Mouse (Mus musculus) ovary, adult 18-20 months (tissue): Measurements from ENCODE around the gene Grip1.

Experiments
- DNase-seq: peaks from one replicate; pipeline ENCODE4 v3.0.0; 2022; ENCODE audit warnings: low spot score, mixed read lengths

Grip1 gene

DNA sequence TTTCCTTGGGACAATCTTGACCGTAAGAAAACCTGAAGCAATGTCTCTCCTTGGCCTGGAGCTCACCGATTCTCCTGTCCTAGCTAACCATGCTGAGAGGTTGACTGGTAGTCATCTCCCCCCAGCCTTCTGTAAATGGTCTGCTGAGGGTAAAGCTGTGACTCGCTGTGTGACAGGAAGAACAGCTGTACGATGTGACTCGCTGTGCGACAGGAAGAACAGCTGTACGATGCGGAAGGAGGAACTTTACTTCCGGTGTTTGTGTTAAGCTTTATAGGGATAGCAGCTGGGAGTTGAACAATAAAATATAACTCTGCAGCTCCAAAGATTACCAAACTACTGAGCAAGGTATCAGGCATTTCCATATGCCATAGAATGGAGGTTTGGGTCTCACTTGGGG is 119.5 kb downstream of the Grip1 start:
- no peak for DNase-seq

DNA sequence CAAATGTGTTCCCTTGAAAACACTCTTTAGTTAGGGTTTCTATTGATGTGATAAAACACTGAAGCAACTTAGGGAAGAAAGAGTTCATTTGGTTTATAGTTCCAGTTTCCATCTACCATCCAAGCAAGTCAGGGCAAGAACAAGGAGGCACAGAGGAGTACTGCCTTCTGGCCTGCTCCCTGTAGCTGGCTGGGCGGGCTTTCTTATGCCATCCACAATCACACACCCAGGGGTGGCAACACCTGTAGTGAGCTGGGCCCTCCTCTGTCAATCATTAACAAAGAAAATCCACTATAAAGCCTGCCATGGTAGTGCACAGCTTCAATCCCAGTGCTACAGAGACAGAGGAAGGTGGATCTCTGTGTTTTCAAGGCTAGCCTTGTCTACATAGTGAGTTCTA is 122.2 kb downstream of the Grip1 start:
- DNase-seq = no peak

DNA sequence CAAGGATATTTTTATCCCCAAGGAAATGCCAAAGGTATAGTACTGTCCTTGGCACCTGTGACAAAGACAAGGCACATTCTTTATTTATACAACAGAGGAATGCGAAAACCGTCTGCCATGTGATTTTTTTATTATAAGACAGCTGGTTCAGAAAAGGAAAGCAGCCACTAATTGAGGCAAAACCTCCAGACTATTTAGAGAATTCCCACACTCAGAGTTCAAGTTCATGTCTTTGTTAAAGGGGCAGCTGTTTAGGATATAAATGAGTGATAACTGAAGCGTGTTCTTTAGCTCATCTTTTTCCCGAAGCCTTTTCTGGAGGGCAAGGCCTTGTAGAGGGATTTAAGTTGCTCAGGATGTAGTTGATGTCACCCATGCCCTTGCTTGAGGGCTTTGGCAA is 126.4 kb downstream of the Grip1 start:
- DNase-seq = no peak

DNA sequence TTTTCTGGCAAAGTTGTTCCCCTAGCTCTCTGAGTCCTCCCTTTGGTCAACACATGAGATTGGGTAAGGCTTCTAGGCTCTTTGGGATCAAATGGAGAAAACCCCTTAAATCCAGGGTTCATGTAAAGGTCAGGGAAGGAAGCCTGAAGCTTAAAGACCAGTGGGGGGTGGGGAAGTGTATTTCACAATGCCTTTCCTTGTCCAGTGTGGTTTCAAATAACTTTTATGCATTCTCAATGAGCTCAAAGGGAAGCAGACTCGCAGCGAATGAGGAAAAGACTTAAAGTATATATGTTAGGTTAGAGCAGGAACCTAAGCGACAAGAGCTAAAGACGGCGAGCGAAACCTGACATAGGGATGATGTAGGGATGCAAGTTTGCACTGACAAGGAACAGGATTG is 131.0 kb downstream of the Grip1 start:
- no peak for DNase-seq

DNA sequence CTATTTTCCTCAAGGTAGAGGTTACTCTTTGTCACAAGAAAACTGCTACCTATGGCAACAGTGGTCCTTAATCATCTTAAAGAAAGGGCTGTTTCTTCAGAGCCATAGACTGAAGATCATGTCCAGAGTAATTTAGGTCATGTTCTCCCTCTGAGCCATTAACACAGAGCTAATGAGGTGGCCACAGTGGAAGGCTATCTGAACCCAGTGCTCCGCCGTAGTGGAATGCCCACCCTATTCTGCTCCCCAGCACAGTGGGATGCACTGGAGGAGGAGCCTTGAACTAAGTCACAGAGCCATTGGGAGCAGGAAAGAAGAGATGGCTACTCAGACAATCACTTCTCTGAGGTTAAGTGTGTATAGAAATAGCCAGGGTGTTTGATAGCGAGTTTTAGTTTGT is 133.3 kb downstream of the Grip1 start:
- DNase-seq = no peak

DNA sequence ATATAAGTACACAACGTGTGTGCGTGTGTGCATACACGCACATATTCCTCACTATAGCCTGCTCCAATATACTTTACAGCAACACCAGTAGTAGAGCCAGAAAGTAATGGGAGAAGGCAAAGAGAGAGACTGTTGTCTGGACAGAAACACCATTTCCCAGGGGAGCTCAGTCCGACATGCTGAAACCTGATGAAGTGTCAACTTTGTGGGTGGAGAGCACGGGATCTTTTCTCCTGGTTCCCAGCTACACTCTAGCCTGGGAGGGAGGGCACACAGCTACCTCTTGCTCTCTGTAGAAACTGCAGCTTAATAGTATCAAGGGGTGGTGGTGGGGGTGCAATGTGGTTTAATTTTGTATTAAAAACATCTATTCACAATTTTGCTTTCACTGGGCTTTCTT is 143.2 kb downstream of the Grip1 start:
- no peak for DNase-seq

DNA sequence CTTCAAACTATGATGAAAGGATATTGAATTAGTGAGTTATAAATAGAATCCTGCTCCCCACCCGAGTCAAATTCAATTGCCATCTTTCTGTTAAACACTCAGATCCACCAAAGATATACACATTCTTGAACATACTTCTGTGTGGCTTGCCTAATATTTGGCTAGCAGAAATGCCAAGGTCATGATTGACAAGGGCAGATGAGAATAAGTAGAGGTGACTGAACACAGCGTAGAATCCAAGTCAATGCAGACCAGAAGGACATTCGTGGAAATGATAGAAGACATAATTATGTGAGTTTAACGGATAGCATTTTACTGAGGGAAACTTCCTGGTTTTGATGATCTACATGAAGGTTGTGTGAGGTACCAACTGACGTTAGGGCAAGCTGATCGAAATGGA is 153.9 kb downstream of the Grip1 start:
- DNase-seq = no peak

DNA sequence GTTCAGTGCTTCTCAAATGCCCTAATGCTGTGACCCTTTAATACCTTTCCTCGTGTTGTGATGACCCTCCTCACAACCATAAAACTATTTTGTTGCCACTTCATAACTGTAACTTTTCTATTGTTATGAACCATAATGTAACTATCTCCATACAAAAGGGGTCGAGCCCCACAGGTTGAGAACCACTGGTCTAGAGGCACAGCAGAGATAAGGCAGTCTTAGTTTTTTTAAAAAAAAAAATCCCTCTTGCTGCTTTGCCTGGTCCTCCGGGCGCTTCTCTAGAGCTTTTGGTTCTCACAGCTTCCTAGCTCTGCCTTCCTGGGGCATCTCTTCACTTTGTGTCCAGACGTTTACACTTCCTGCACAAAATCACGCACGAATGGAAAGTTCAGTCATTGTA is 155.4 kb downstream of the Grip1 start:
- no peak for DNase-seq

DNA sequence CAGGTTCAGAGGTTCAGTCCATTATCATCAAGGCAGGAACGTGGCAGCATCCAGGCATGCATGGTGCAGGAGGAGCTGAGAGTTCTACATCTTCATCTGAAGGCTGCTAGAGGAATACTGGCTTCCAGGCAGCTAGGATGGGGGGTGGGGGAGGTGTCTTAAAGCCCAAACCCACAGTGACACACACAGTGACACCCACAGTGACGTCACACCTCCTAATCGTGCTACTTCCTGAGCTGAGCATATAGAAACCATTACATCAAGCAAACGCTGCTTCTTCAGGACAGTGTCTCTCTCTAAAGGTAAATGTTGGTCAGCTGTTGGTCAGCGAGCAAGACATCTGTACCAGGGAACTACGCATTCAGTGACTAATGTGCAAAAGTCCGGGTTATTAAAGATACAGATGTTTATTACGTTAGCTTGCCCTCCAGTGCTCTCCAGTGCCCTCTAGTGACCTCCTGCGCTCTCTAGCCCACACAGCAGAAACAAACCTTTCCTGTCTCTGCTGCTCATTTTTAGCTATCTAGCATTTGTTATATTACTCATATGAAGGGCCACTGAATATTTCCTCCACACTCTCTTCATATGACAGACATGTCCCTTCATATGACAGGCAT is 156.8 kb downstream of the Grip1 start:
- DNase-seq = no peak

DNA sequence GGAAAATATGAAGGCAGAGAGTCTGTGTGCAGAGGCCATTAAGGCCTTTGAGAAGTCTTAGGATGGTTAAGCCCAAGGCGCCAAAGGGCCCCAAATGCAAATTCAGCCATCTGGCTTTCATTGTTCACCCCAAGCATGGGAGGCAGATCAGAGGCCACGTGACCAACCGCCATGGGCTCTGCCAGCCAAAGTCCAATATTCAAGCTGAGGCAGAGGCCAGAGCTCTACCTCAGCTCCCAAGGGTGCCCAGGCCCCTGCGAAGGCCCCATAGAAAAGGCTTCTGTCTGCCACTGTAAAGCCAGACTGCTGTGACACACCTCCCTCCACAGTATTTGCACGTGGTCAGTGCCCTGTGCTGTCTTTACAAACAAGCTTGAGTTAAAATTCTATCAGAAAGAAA is 158.4 kb downstream of the Grip1 start:
- no peak for DNase-seq

DNA sequence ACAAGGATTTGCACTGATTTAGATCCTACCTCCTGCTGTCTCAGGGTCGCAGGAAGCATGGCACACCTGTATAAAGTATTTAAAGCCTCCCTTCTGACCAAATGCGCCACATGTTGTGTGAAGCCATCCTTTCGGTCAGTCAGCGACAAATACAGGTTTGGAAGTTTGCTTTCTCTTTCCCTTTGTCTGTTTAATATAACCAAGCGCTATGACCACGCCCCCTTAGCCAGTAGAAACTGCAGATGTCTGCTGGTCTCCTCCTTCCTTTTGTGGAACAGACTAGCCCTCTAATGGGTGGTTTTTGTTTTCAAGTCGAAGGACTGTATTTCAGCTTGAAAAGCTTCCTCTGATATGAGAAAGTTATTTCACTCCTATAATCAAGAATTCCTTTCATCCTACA is 161.1 kb downstream of the Grip1 start:
- no peak for DNase-seq

DNA sequence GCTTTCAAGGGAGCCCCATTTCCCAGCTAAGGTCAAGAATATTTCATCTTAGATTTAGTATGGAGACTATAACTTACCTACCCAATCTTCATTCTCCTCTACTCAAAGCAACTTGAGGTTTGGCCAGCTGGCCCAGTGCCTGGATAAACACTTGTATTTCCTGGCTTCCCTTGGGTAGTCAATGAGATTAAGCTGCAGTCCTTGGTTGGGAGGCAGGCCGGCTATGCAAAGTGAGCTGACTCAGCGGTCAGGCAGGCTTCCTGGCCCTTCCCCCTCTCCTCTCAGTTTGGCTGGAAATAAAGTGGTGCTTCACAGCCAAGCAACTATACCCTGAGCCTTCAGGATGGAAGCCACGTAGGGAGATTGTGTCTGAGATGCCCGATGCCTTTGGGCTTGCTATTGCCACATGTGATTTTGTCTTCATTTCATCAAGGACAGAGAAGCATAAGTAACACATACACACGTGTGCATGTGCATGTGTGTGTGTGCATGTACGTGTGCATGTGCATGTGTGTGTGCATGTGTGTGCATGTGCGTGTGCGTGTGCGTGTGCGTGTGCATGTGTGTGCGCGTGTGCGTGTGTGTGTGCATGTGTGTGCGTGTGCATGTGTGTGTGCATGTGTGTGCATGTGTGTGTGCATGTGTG is 161.7 kb downstream of the Grip1 start:
- DNase-seq = peak; percentile 70

DNA sequence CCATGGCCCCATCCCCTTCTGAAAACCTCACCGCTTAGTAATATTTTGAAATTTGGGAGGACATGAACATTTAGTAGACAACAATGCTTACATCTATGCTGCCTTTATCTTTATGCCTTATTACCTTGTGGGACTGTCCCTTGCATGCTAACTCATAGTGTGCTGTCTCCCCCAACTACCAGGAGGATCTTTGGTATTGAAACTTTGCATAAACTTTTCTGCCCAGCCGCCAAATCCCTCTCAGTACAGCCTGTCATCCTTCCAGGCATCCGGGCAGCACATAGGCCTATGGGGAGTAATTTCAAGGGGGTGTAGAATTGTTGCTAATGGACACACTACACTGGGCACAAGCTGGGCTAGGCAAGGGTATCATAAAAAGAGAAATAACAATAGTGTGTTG is 162.4 kb downstream of the Grip1 start:
- DNase-seq = no peak

DNA sequence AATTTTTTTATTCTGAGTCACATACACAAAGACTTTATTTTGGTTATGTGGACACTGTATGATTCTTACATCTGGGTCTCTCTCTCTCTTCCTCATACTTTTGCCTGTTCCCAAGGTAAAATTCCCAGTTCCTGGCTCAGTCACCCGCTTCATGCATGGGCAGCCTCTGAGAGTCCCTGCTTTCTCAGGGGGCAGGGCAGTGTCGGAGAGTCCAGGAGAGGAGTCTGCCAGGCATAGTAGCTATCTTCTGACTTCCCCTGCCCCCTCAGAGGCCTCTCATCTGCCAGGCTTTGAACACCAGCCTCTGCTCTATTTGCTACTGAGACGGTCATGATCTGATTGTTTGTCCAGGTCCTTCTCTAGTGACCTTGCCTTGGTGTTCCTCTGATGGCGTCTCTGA is 175.0 kb downstream of the Grip1 start:
- DNase-seq = no peak

DNA sequence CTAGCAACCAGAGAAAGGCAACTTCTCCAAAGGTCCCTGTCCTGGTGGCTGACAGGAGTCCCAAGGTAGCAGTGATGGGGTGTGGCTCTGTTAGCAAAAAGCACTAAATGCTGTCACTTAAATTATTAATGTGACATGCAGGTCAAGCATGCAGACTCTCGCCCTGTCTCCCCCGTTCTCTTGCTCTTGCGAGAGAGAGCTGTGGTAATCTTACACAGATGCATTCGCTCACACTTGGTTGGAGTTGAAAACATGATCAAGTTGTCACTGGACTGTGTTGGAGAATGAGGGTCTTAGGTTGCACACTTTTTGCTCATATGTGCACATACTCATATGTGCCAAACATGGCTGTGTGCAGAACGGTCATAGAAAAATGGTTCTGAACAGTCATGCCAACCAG is 176.8 kb downstream of the Grip1 start:
- no peak for DNase-seq

DNA sequence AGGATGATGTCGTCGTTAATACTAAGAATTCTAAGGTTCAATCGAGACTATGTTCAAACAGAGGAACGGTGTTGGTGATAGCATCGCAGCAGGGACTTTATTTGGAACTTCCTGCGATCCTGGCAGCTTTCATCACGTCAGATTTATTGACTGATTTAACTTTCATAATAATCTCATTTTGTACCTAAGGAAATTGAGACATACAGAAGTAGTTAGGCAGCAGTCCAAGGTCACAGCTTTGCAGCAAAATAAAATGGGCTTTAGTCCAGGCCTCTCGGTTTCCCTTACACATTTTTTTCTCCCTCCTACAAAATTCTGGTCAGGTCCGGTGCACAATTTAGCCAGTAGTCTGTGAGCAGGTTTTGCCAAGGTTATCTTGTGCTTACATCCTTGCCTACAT is 178.3 kb downstream of the Grip1 start:
- DNase-seq = no peak

DNA sequence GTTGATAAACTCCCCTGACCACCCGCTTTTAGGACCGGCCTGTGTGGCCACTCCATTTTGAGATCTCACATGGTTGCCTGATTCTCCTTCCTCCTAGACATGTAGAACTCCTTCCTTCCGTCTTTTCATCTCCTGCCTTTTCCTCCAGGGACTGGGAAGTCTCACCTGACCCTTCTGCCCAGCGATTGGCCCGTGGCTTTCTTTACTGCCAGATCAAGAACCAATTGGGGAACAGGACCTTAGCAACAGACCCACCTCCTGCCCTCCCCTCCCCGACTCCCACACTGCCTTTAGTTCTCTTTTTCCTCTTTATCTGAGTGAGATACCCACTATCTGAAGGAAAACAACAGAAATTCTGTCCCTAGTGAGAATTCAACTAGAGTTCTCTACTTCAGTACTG is 180.9 kb downstream of the Grip1 start:
- no peak for DNase-seq

DNA sequence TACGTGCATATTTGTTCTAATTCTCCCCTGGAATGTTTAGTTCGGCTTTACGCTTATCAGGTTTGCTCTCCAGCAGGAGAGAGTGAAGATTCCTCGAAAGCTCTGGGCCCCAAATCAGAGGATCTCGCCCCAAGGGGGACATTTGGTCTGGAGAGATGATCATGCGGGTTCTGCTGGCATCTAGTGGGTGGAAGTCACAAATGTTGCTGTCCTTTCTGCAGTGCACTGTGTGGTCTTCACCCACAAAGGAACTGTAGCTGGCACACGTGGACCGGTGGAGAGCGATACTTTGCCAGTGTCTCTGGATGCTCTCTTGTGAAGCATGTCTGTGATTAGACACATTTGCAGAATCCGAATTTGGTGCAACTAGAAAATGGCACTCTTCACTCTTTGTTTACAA is 186.9 kb downstream of the Grip1 start:
- DNase-seq = no peak

DNA sequence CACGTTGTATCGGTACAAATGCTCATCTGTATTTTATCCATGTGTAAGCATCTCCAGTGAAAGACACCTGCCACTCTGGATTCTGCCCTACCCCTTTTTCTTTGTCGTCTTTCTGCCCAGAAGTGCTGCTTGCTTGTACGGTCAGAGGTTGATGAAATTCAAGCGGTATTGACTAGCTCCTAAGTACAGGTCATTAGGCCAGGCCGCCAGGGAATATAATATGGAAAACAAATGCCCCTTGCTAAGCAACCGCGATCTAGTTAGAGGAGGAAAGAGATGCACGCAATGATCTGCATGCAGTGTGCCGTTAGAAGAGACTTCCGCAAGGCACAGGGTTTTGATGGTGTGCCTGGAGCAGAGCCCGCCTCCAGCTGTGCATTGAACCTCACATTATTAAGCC is 187.4 kb downstream of the Grip1 start:
- no peak for DNase-seq

DNA sequence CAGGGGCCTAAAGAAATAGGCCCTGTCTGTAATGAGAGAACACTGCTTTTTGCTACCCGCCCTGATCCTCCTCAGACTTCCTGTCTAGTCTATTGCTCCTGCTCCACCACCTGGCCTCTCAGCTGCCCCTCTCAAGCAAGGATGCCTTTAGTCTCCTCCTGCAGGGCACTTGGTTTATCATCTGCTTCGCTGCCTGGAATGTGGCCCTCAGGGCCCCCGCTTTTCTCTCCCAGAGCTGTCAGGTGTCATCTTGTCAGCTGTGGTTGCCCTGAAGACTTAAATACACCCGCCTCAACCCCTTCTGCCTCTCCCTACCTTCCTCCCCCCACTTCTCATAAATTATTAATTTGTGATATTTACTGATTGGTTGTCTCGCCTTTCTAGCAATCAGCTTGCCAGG is 190.7 kb downstream of the Grip1 start:
- no peak for DNase-seq

DNA sequence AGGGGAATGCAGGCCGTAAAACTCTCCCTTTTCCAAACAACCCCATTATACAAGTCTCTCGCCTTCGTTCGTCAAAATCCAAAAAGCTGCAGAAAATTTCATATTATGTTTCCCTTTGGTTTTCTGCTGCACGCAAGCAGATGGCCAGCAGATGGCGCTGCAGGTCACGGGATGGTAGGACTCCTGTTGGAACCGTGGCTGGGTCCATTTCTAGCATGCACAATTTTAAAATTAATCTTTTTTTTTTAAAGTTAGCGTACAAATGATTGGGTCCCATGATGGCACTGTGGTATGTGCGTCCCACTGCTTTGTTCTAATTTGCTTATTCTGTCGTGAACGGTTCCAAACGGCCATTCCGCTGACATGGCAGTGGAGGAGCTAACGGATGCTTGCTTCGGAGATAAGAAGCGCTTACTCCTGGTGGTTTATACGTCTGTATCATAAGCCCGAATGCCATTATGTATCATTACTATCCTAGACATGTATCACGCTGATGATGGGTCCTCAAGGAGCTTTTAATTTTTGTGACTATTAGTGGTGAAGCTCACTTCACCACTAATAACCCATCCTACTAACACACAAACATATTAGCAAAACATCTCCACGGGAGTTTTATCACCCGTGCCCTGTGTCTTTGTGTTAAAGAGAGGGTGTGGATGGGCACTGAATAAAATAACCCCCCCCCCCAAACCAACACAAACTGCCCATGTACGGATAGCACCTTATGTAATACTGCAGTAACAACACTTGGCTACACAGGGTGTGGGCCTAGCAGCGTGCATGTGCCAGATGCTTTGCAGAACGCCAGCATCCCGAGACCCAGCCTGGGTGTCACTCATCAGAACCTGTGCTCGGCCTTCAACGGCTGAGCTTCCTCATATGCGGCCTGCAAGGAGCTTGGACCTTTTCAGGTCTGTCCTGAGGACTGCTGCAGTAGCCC is 193.1 kb downstream of the Grip1 start:
- DNase-seq = no peak

DNA sequence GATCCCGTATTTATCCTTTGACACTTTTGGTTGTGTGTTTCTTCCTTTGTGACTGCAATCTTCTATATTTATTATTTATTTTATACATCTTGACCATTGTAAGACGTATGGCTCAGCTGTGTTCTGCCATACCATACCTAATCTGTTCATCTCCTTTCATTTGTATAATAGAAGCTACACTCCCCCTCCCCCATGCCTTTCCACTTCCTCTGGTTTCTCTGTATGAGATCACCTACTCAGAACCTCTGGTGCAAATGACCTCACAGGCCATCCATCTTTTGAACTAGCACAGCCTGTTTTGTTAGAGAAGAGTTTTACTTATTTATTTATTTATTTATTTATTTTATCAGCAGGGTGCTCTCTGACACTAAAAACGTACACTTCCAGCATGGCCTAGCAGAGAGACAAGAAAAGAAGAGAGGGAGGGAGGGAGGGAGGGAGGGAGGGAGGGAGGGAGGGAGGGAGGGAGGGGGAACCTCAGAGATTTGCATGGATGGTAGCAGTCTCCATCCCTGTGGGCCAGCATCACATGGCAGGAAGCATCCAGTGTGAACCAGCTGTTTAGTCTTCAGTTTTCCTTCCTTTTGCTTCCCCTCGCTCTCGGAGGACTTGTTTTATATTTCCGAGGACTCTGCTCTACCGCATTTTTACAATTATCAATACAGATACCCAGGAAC is 207.2 kb downstream of the Grip1 start:
- no peak for DNase-seq

DNA sequence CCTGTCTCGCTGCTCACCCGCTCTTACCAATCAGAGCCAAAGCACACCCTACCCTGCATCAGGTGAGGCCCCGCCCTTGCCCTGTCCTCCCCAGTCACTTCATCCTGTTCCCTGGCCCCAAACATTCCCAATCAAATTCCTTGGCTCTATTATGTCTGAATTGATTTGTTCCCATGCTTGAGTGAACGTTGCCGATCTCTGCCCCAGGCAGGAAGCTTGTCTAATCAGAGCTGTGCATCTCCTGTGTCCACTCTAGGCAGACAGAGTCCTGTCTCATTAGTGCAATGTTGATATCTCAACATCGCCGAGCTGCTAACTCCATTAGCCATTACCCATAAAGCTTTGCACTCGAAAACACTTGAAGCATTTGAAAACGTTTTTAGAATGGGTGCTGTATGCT is 210.0 kb downstream of the Grip1 start:
- no peak for DNase-seq
